Mouse (Mus musculus): Measurements from ENCODE around the gene Brpf3. TPM values are rescaled to one million over a fixed set of nuclear protein-coding genes. Genes with fewer than 3 reads are reported as not detected.

Brpf3 gene
- polyA plus RNA-seq, 1 experiment, result 134 TPM

GRCm38 (mm10) chr17:28885231-28885630 is 84.3 kb downstream of the Brpf3 start:
- no peaks in the 10 kb centered on the region for H3K27me3 ChIP-seq (ENCODE audit: control insufficient read depth, insufficient read depth, low read length)
- no peak overlapping the region for H3K4me3 ChIP-seq (ENCODE audit: control insufficient read depth, low read depth, low read length)
- H3K36me3 ChIP-seq (ENCODE audit: control insufficient read depth, insufficient read depth, low read length), result no peaks in the 10 kb centered on the region
- TF ChIP-seq POLR2A (IDR thresholded peaks at IDR 0.05; ENCODE audit: control insufficient read depth, low read depth, low read length), result no peak
- TF ChIP-seq CTCF (IDR thresholded peaks at IDR 0.05; ENCODE audit: control insufficient read depth, insufficient read depth, insufficient replicate concordance, low read depth, low read length), result no peak
- peaks cover 21% of the 10 kb centered on the region for H3K4me1 ChIP-seq (ENCODE audit: control insufficient read depth, insufficient read depth, low read length)
- H3K27ac ChIP-seq (ENCODE audit: control insufficient read depth, insufficient read depth, low read depth, low read length), result no peak overlapping the region

- no peaks in the 10 kb centered on the region for H3K36me3 ChIP-seq (ENCODE audit: control insufficient read depth, insufficient read depth, low read length)
- H3K27me3 ChIP-seq (ENCODE audit: control insufficient read depth, insufficient read depth, low read length), result no peaks in the 10 kb centered on the region
- H3K4me3 ChIP-seq (ENCODE audit: control insufficient read depth, low read depth, low read length), result no peak overlapping the region
- H3K27ac ChIP-seq (ENCODE audit: control insufficient read depth, insufficient read depth, low read depth, low read length), result no peak overlapping the region
- TF ChIP-seq POLR2A (IDR thresholded peaks at IDR 0.05; ENCODE audit: control insufficient read depth, low read depth, low read length) (no peak), CTCF (IDR thresholded peaks at IDR 0.05; ENCODE audit: control insufficient read depth, insufficient read depth, insufficient replicate concordance, low read depth, low read length) (no peak)
- H3K4me1 ChIP-seq (ENCODE audit: control insufficient read depth, insufficient read depth, low read length), result peaks cover 18% of the 10 kb centered on the region
Observed at GRCm38 (mm10) chr17:28886266-28886665, 85.4 kb downstream of the Brpf3 start.

Other genes with a start within 250 kb of the Brpf3 start
- gene Clps, start 240.3 kb upstream of the Brpf3 start, polyA plus RNA-seq (2012; rRNA removed), result 2.5 and 4.1 TPM in 2 replicates
- 0.10 TPM in 1 of 2 replicates, not detected in the other for gene Lhfpl5, start 225.4 kb upstream of the Brpf3 start, polyA plus RNA-seq (2012; rRNA removed)
- gene Srpk1, start 178.4 kb upstream of the Brpf3 start, polyA plus RNA-seq (2012; rRNA removed), result 167 and 171 TPM in 2 replicates
- gene Slc26a8, start 110.9 kb upstream of the Brpf3 start, polyA plus RNA-seq (2012; rRNA removed), result 170 and 188 TPM in 2 replicates
- 10.9 and 14.2 TPM in 2 replicates for gene Mapk14, start 109.8 kb upstream of the Brpf3 start, polyA plus RNA-seq (2012; rRNA removed)
- not detected in 2 replicates for gene AC170998.1, start 75.0 kb upstream of the Brpf3 start, polyA plus RNA-seq (2012; rRNA removed)
- 2.1 and 2.8 TPM in 2 replicates for gene Mapk13, start 31.8 kb upstream of the Brpf3 start, polyA plus RNA-seq (2012; rRNA removed)
- gene Pnpla1, start 57.3 kb downstream of the Brpf3 start, polyA plus RNA-seq (2012; rRNA removed), result 0.76 and 0.79 TPM in 2 replicates
- 4.7 and 4.9 TPM in 2 replicates for gene 4930539E08Rik, start 114.2 kb downstream of the Brpf3 start, polyA plus RNA-seq (2012; rRNA removed)
- 189 and 199 TPM in 2 replicates for gene Pxt1, start 142.8 kb downstream of the Brpf3 start, polyA plus RNA-seq (2012; rRNA removed)
- gene Kctd20, start 150.9 kb downstream of the Brpf3 start, polyA plus RNA-seq (2012; rRNA removed), result 34.2 and 34.6 TPM in 2 replicates
- gene Stk38, start 206.9 kb downstream of the Brpf3 start, polyA plus RNA-seq (2012; rRNA removed), result 33.9 and 43.7 TPM in 2 replicates
- gene Srsf3, start 231.5 kb downstream of the Brpf3 start, polyA plus RNA-seq (2012; rRNA removed), result 75.4 and 83.4 TPM in 2 replicates